Mouse (Mus musculus) E14TG2a.4 (cell line): ENCODE measurements around the gene Mms19.

ENCODE experiments used
- CTCF ChIP-seq: conservative IDR thresholded peaks from 2 replicates; pipeline ENCODE4 v1.5.1; 2014; ENCODE audit warnings: low read length
- NANOG ChIP-seq: IDR thresholded peaks from 2 replicates; pipeline ENCODE4 v1.6.1; 2014; ENCODE audit warnings: borderline replicate concordance, low read length, mixed read lengths
- POU5F1 ChIP-seq: IDR thresholded peaks from 2 replicates; pipeline ENCODE4 v1.6.1; 2014; ENCODE audit warnings: low read length, borderline replicate concordance

GRCm38 (mm10) chr19:41973891-41974794, 6.8 kb downstream of the Mms19 start:
- TF ChIP-seq CTCF = no peak
- TF ChIP-seq POU5F1 = no peak
- TF ChIP-seq NANOG = no peak
